Mouse (Mus musculus): ENCODE results near the gene Echs1. TPM values are rescaled to one million over a fixed set of nuclear protein-coding genes. Genes with fewer than 3 reads are reported as not detected.

The Echs1 gene
- polyA plus RNA-seq, 1 experiment, result not detected

DNA sequence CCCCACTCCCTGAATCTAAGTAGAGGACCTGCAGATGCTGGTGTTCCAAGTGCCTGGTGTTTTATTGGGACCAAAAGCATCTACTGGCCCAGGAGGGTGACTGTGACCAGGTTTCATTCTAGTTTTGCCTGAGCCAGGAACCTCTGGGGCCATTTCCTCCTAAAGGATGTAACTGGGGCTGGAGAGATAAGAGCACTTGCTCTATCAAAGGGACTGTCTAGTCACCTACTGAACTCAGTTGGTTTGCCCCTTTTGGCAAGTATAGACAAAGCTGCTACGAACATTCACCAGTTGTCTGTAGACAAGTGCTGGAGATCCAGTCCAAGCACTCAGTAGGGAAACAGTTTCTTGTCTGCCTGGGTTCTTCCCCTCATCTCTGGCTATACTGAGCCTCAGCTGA is 17.8 kb downstream of the Echs1 start:
- no peak overlapping the region for H3K4me3 ChIP-seq (ENCODE audit: insufficient read depth, low read depth, low read length)
- TF ChIP-seq POLR2A (IDR thresholded peaks at IDR 0.05; ENCODE audit: insufficient read depth, low read depth, low read length) (no peak), CTCF (IDR thresholded peaks at IDR 0.05; ENCODE audit: insufficient read depth, low read depth, low read length) (no peak)
- peaks cover 25% of the 10 kb centered on the region for H3K4me1 ChIP-seq (ENCODE audit: control insufficient read depth, insufficient read depth, low read length)
- no peak overlapping the region for H3K27ac ChIP-seq (ENCODE audit: insufficient read depth, low read depth, low read length)
- WGBS, result 90% methylated on average over 1 of the region's 1 CpGs

DNA sequence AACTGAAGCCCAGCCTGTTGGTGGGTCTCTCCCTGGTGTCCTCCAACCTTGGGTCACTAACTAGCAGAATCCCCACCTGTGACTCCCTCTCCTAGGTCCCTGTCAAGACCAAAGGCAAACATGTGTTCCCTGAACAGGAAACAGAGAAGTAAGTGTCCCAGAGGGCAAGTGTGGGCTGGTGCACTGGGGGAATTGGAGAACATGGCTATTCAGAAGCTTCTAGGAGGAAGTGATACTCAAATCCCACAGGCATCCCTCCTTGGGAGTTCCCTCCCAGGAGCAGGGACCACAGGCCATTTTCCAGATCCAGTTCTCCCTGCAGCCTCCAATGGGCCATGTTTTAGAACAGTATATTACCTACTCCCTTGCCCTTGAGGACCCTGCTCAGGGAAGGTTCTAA is 20.2 kb downstream of the Echs1 start:
- no peak for TF ChIP-seq POLR2A (IDR thresholded peaks at IDR 0.05; ENCODE audit: insufficient read depth, low read depth, low read length)
- no peak for TF ChIP-seq CTCF (IDR thresholded peaks at IDR 0.05; ENCODE audit: insufficient read depth, low read depth, low read length)
- Histone ChIP-seq H3K27ac (ENCODE audit: insufficient read depth, low read depth, low read length) (no peak overlapping the region), H3K4me3 (ENCODE audit: insufficient read depth, low read depth, low read length) (no peak overlapping the region), H3K4me1 (ENCODE audit: control insufficient read depth, insufficient read depth, low read length) (peaks cover 13% of the 10 kb centered on the region)

DNA sequence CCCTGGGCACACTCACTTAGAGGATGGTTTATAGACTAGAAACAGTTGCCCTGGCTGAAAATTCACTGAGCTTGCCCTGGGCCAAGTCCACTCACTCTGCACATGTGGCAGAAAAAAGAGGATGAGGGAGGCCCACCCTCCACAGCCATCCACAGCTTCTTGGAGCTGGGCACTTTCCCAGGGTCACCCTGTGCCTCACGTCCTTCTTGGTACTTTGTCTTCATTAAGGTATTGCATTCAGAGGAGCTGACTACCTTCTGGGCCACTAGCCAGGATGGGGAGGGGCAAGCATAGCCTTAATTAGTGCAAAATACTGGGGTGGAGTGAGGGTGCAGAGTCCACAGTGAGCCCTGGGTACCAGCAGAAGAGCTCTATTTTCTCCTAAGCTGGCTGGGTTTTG is 20.7 kb downstream of the Echs1 start:
- Histone ChIP-seq H3K4me1 (ENCODE audit: control insufficient read depth, insufficient read depth, low read length) (peaks cover 8% of the 10 kb centered on the region; the same call in 1 of the 2 replicates), H3K4me3 (ENCODE audit: insufficient read depth, low read depth, low read length) (no peak overlapping the region), H3K27ac (ENCODE audit: insufficient read depth, low read depth, low read length) (no peak overlapping the region)
- 17% methylated on average over 1 of the region's 1 CpGs for WGBS
- TF ChIP-seq CTCF (IDR thresholded peaks at IDR 0.05; ENCODE audit: insufficient read depth, low read depth, low read length), result no peak
- no peak for TF ChIP-seq POLR2A (IDR thresholded peaks at IDR 0.05; ENCODE audit: insufficient read depth, low read depth, low read length)

DNA sequence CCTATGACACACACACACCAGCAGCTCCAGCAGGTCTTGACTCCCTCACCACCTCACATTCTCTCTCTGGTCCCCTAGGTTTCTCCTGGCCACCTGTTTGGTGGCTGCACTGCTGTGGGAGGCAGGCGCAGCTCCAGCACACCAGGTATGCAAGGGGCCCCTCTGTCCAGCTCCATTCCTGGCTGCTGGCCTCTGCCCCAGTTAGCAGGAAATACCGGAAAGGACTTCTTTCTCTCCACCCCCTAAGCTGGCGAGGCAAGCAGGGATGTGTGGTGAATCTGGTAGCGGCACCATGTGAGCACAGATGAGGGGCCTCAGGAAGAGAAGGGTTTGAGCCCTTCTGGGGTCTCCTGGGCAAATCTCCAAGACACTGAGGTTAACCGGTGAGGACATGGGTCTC is 21.3 kb downstream of the Echs1 start:
- H3K27ac ChIP-seq (ENCODE audit: insufficient read depth, low read depth, low read length), result no peak overlapping the region
- TF ChIP-seq POLR2A (IDR thresholded peaks at IDR 0.05; ENCODE audit: insufficient read depth, low read depth, low read length) (no peak), CTCF (IDR thresholded peaks at IDR 0.05; ENCODE audit: insufficient read depth, low read depth, low read length) (no peak)
- H3K4me3 ChIP-seq (ENCODE audit: insufficient read depth, low read depth, low read length), result no peak overlapping the region
- 53% methylated on average over 5 of the region's 5 CpGs for WGBS
- peaks cover 8% of the 10 kb centered on the region; the same call in 1 of the 2 replicates for H3K4me1 ChIP-seq (ENCODE audit: control insufficient read depth, insufficient read depth, low read length)

DNA sequence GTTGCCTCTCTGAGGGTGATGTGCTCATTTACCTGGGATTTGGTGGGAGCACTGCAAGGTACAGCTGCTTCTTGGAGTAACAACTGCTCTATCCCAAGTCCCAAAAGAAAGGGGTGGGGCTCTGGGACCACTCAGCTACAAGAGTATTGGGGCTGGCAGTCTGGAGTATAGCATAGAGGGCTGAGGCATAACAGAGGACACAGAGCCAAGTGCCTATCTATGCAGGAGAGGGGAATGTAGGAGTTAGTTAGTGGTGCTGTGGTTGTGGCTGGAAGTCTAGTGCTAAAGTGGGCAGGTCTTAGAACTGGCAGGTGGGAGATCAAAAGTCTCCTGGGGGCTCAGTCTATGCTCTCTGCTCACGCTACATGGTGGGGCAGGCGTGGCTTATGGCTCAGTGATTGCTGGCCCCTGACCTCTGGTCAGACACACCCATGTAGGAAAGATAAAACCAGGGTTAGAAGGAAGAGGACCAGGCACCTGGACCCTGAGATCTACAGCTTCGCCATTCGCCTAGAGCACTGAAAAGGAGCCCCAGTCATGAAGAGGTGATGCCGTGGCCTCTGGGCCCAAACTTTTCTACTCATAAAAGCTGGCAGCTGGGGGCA is 23.2 kb downstream of the Echs1 start, which contains the start of gene Prap1:
Gene Prap1 (plus strand): TSS at position 472 of the 605 bp plus-strand sequence.
- TF ChIP-seq CTCF (IDR thresholded peaks at IDR 0.05; ENCODE audit: insufficient read depth, low read depth, low read length) (no peak), POLR2A (IDR thresholded peaks at IDR 0.05; ENCODE audit: insufficient read depth, low read depth, low read length) (no peak)
- no peak within 1 kb of the TSS for H3K4me3 ChIP-seq (ENCODE audit: insufficient read depth, low read depth, low read length)
- 74% methylated on average over 5 of the region's 5 CpGs for WGBS
- H3K27ac ChIP-seq (ENCODE audit: insufficient read depth, low read depth, low read length), result no peak within 1 kb of the TSS
- H3K4me1 ChIP-seq (ENCODE audit: control insufficient read depth, insufficient read depth, low read length), result no peaks in the 10 kb centered on the region

DNA sequence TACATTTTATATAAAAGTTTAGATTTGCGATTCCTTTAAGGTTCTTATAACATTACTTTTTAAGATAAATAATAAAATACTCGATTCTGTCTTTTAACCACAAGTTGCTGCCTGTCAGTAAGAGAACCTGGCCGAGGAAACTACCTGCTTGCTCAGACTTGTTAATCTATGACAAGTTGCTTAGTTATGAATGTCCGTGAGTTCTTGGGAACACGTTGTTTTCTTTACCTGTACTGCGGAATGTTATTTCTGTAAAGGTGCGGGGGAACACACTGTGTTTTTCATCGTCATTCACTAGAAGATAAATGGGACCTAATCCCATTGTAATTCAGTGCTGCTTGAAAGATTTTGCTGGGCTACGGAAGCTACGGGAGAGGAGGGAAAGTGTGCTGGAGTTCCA is 25.7 kb downstream of the Echs1 start:
- Histone ChIP-seq H3K27ac (ENCODE audit: insufficient read depth, low read depth, low read length) (no peak overlapping the region), H3K4me3 (ENCODE audit: insufficient read depth, low read depth, low read length) (no peak overlapping the region), H3K4me1 (ENCODE audit: control insufficient read depth, insufficient read depth, low read length) (no peaks in the 10 kb centered on the region)
- WGBS, result 72% methylated on average over 10 of the region's 10 CpGs
- TF ChIP-seq POLR2A (IDR thresholded peaks at IDR 0.05; ENCODE audit: insufficient read depth, low read depth, low read length) (no peak), CTCF (IDR thresholded peaks at IDR 0.05; ENCODE audit: insufficient read depth, low read depth, low read length) (no peak)

DNA sequence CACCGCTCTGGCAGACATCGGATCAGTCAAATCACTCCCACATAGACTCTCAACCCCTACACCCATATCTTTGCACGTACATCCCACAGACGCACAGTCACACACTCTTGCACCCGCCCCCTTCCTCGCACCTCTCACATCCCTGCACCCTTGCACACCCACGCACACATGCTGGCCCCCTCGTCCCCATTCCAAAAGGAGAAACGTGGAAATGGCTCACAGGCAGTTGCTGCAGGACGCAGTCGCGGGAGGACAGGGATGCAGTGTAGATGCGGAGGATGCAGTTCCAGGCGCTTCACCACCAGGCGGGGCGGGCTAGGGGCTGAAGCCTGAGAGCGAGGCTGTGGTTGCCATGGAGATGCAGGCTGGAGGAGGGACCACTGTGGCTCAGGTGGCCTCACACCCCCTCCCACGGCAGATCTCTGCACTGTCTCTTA is 34.0 kb downstream of the Echs1 start, which contains the start of gene Caly:
Gene Caly (minus strand): TSS at position 307 of the 437 bp plus-strand sequence.
- Histone ChIP-seq H3K4me1 (ENCODE audit: control insufficient read depth, insufficient read depth, low read length) (peaks cover 5% of the 10 kb centered on the region; the same call in 1 of the 2 replicates), H3K4me3 (ENCODE audit: insufficient read depth, low read depth, low read length) (peak within 1 kb of the TSS; percentile 96), H3K27ac (ENCODE audit: insufficient read depth, low read depth, low read length) (peak within 1 kb of the TSS; percentile 99)
- under 1% methylated on average over 18 of the region's 18 CpGs for WGBS
- peak; percentile 72 for TF ChIP-seq CTCF (IDR thresholded peaks at IDR 0.05; ENCODE audit: insufficient read depth, low read depth, low read length)
- peak; percentile 60; the same call in 1 of the 2 replicates for TF ChIP-seq POLR2A (IDR thresholded peaks at IDR 0.05; ENCODE audit: insufficient read depth, low read depth, low read length)

DNA sequence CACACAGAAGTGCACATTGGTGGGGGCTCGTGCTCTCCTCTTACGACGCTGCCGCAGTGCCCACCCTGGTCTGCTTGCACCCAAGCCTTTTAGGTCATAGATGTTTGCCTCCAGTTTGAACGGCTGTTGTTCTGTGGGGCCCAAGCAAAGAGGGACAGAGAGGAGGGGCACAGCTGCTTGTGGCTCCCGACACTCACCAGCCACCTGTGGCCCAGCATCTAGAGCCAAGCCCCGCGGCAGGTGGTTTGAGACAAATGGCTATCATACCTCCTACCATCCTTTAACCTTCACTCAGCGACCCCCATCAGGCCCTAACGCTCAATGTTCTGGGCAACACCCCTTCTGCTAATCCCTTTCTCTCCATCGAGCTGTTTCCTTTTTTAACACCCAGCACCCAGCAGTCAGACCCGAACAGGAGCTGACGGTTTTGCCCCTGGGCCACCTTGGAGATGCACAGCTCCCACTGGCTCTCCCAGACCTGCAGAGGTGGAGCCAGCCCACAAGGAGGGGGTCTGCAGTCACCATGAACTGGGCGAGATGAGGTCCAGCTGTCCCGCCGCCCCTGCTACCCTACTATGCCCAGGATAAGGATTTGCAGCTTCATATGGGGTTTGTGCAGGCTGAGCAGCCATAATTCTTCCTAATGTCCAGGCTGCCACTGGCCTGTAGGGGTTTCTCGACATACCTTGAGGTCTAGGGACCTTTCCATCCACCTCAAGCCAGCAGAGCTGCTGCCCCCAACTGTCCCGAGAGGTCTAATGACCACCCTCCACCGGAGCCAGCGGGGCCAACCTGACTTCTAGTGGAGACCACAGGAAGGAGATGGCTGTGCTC is 34.7 kb downstream of the Echs1 start:
- Histone ChIP-seq H3K4me1 (ENCODE audit: control insufficient read depth, insufficient read depth, low read length) (peaks cover 5% of the 10 kb centered on the region; the same call in 1 of the 2 replicates), H3K27ac (ENCODE audit: insufficient read depth, low read depth, low read length) (peak overlapping the region; percentile 99), H3K4me3 (ENCODE audit: insufficient read depth, low read depth, low read length) (peak overlapping the region; percentile 96)
- peak; percentile 4; the same call in 1 of the 2 replicates for TF ChIP-seq POLR2A (IDR thresholded peaks at IDR 0.05; ENCODE audit: insufficient read depth, low read depth, low read length)
- TF ChIP-seq CTCF (IDR thresholded peaks at IDR 0.05; ENCODE audit: insufficient read depth, low read depth, low read length), result no peak
- WGBS, result 5% methylated on average over 20 of the region's 20 CpGs

Measured in olfactory bulb, adult 2 months (tissue).